Mouse (Mus musculus) hindbrain, embryonic 13.5 days (tissue): ENCODE results near the gene Kat7. TPM values are rescaled to one million over a fixed set of nuclear protein-coding genes. Genes with fewer than 3 reads are reported as not detected.

Experiments used
- ATAC-seq: fragments of 200-750 bp; cut with Nextera tagmentation; 2 replicates; pipeline ENCODE4 v1.8.0; 2017; ENCODE audit warnings: moderate TSS enrichment; ENCODE audit not compliant: low FRiP score
- H3K27ac ChIP-seq: fragments of 300-500 bp; sonication (generic); 2 replicates; pipeline ENCODE4 v1.5.1; 2015; ENCODE audit warnings: inconsistent platforms, mild to moderate bottlenecking, moderate library complexity
- H3K27me3 ChIP-seq: fragments of 300-500 bp; sonication (generic); 2 replicates; pipeline ENCODE4 v1.6.1; 2015; ENCODE audit warnings: mild to moderate bottlenecking, inconsistent platforms
- H3K36me3 ChIP-seq: fragments of 300-500 bp; sonication (generic); 2 replicates; pipeline ENCODE4 v1.6.1; 2015; ENCODE audit warnings: mild to moderate bottlenecking, inconsistent platforms
- H3K4me1 ChIP-seq: fragments of 300-500 bp; sonication (generic); replicated peaks from 2 replicates; pipeline ENCODE4 v1.6.1; 2015; ENCODE audit warnings: inconsistent platforms
- H3K4me2 ChIP-seq: fragments of 300-500 bp; sonication (generic); 2 replicates; pipeline ENCODE4 v1.6.1; 2015; ENCODE audit warnings: inconsistent platforms, mild to moderate bottlenecking, moderate library complexity
- H3K4me3 ChIP-seq: fragments of 300-500 bp; sonication (generic); 2 replicates; pipeline ENCODE4 v1.5.1; 2015; ENCODE audit warnings: mild to moderate bottlenecking, inconsistent platforms
- H3K9ac ChIP-seq: fragments of 300-500 bp; sonication (generic); 2 replicates; pipeline ENCODE4 v1.6.1; 2015; ENCODE audit warnings: mild to moderate bottlenecking, inconsistent platforms
- H3K9me3 ChIP-seq: fragments of 300-500 bp; sonication (generic); 2 replicates; pipeline ENCODE4 v1.6.1; 2016; ENCODE audit warnings: inconsistent platforms
- WGBS: fragments of 180-500 bp; shearing (Covaris S2); methylation state at CpG from one replicate; pipeline ENCODE4 v1.1.7; 2015; 5-methylcytosine and 5-hydroxymethylcytosine counted together
- polyA plus RNA-seq: library from polyadenylated mRNA; unstranded; fragments of >200 nt; fragmentation: Nextera tagmentation; extraction: Ambion mirVana; gene quantifications from 2 replicates; pipeline ENCODE4 v1.2.1, GENCODE M21; 2015

The Kat7 gene
- polyA plus RNA-seq, 1 experiment from 2014 or later: 61.0 TPM

- no peak for ATAC-seq
- WGBS: 89% methylated on average over 3 of the region's 3 CpGs
- Histone ChIP-seq H3K27ac (no peak overlapping the region), H3K9me3 (no peaks in the 10 kb centered on the region), H3K4me1 (no peaks in the 10 kb centered on the region), H3K27me3 (no peaks in the 10 kb centered on the region), H3K9ac (no peak overlapping the region), H3K4me3 (no peak overlapping the region), H3K36me3 (peaks cover 79% of the 10 kb centered on the region), H3K4me2 (no peak overlapping the region)
These were observed 8.3 kb downstream of the Kat7 start for GRCm38 (mm10) chr11:95301772-95302171.

GRCm38 (mm10) chr11:95299886-95300285 is 10.2 kb downstream of the Kat7 start:
- no peak overlapping the region for H3K27ac ChIP-seq
- peaks cover 76% of the 10 kb centered on the region for H3K36me3 ChIP-seq
- no peak overlapping the region for H3K4me2 ChIP-seq
- ATAC-seq: no peak
- 96% methylated on average over 12 of the region's 12 CpGs for WGBS
- no peaks in the 10 kb centered on the region for H3K4me1 ChIP-seq
- no peaks in the 10 kb centered on the region for H3K27me3 ChIP-seq
- H3K9ac ChIP-seq: no peak overlapping the region
- no peaks in the 10 kb centered on the region for H3K9me3 ChIP-seq
- no peak overlapping the region for H3K4me3 ChIP-seq

GRCm38 (mm10) chr11:95298146-95298545 is 11.9 kb downstream of the Kat7 start:
- H3K4me2 ChIP-seq: no peak overlapping the region
- no peaks in the 10 kb centered on the region for H3K4me1 ChIP-seq
- H3K36me3 ChIP-seq: peaks cover 80% of the 10 kb centered on the region
- no peak overlapping the region for H3K9ac ChIP-seq
- no peak overlapping the region for H3K4me3 ChIP-seq
- H3K27me3 ChIP-seq: no peaks in the 10 kb centered on the region
- WGBS: 30% methylated on average over 2 of the region's 2 CpGs
- H3K9me3 ChIP-seq: no peaks in the 10 kb centered on the region
- ATAC-seq: no peak
- no peak overlapping the region for H3K27ac ChIP-seq

- Histone ChIP-seq H3K4me3 (no peak overlapping the region), H3K27me3 (no peaks in the 10 kb centered on the region), H3K27ac (no peak overlapping the region), H3K36me3 (peaks cover 80% of the 10 kb centered on the region), H3K9me3 (no peaks in the 10 kb centered on the region), H3K9ac (no peak overlapping the region), H3K4me1 (no peaks in the 10 kb centered on the region), H3K4me2 (no peak overlapping the region)
- ATAC-seq: no peak
- 93% methylated on average over 13 of the region's 13 CpGs for WGBS
These were observed 14.3 kb downstream of the Kat7 start for GRCm38 (mm10) chr11:95295736-95296135.

GRCm38 (mm10) chr11:95293017-95293624 is 16.9 kb downstream of the Kat7 start:
- WGBS: 92% methylated on average over 8 of the region's 8 CpGs
- no peak for ATAC-seq
- no peak overlapping the region for H3K4me3 ChIP-seq
- no peak overlapping the region for H3K9ac ChIP-seq
- H3K9me3 ChIP-seq: no peaks in the 10 kb centered on the region
- peaks cover 79% of the 10 kb centered on the region for H3K36me3 ChIP-seq
- H3K27me3 ChIP-seq: no peaks in the 10 kb centered on the region
- no peak overlapping the region for H3K27ac ChIP-seq
- no peak overlapping the region for H3K4me2 ChIP-seq
- H3K4me1 ChIP-seq: no peaks in the 10 kb centered on the region

GRCm38 (mm10) chr11:95291998-95292397 is 18.0 kb downstream of the Kat7 start:
- no peak overlapping the region for H3K4me3 ChIP-seq
- no peak for ATAC-seq
- WGBS: 87% methylated on average over 4 of the region's 4 CpGs
- H3K4me2 ChIP-seq: no peak overlapping the region
- no peak overlapping the region for H3K9ac ChIP-seq
- no peaks in the 10 kb centered on the region for H3K4me1 ChIP-seq
- no peaks in the 10 kb centered on the region for H3K9me3 ChIP-seq
- H3K27ac ChIP-seq: no peak overlapping the region
- H3K36me3 ChIP-seq: peaks cover 82% of the 10 kb centered on the region
- H3K27me3 ChIP-seq: no peaks in the 10 kb centered on the region

- Histone ChIP-seq H3K27me3 (no peaks in the 10 kb centered on the region), H3K27ac (no peak overlapping the region), H3K9me3 (no peaks in the 10 kb centered on the region), H3K4me1 (no peaks in the 10 kb centered on the region), H3K36me3 (peaks cover 97% of the 10 kb centered on the region), H3K4me3 (no peak overlapping the region), H3K4me2 (no peak overlapping the region), H3K9ac (no peak overlapping the region)
- ATAC-seq: no peak
- 94% methylated on average over 5 of the region's 5 CpGs for WGBS
These were observed 27.7 kb downstream of the Kat7 start for GRCm38 (mm10) chr11:95282331-95282730.

GRCm38 (mm10) chr11:95279061-95279659 is 30.9 kb downstream of the Kat7 start:
- no peaks in the 10 kb centered on the region for H3K9me3 ChIP-seq
- no peaks in the 10 kb centered on the region for H3K27me3 ChIP-seq
- H3K4me2 ChIP-seq: no peak overlapping the region
- 90% methylated on average over 4 of the region's 4 CpGs for WGBS
- peaks cover 97% of the 10 kb centered on the region for H3K36me3 ChIP-seq
- ATAC-seq: no peak
- no peaks in the 10 kb centered on the region for H3K4me1 ChIP-seq
- H3K9ac ChIP-seq: no peak overlapping the region
- H3K27ac ChIP-seq: no peak overlapping the region
- no peak overlapping the region for H3K4me3 ChIP-seq

- no peak overlapping the region for H3K27ac ChIP-seq
- no peak overlapping the region for H3K4me3 ChIP-seq
- H3K27me3 ChIP-seq: no peaks in the 10 kb centered on the region
- no peak for ATAC-seq
- H3K9me3 ChIP-seq: no peaks in the 10 kb centered on the region
- peaks cover 97% of the 10 kb centered on the region for H3K36me3 ChIP-seq
- WGBS: 96% methylated on average over 6 of the region's 6 CpGs
- H3K4me2 ChIP-seq: no peak overlapping the region
- H3K4me1 ChIP-seq: no peaks in the 10 kb centered on the region
- H3K9ac ChIP-seq: no peak overlapping the region
These were observed 34.0 kb downstream of the Kat7 start for GRCm38 (mm10) chr11:95276056-95276455.

GRCm38 (mm10) chr11:95274613-95275012 is 35.4 kb downstream of the Kat7 start:
- WGBS: 95% methylated on average over 3 of the region's 3 CpGs
- no peak for ATAC-seq
- H3K4me1 ChIP-seq: no peaks in the 10 kb centered on the region
- H3K27ac ChIP-seq: no peak overlapping the region
- H3K4me2 ChIP-seq: no peak overlapping the region
- H3K9me3 ChIP-seq: no peaks in the 10 kb centered on the region
- no peak overlapping the region for H3K4me3 ChIP-seq
- H3K9ac ChIP-seq: no peak overlapping the region
- no peaks in the 10 kb centered on the region for H3K27me3 ChIP-seq
- H3K36me3 ChIP-seq: peaks cover 98% of the 10 kb centered on the region

- WGBS: 84% methylated on average over 5 of the region's 5 CpGs
These were observed 36.4 kb downstream of the Kat7 start for GRCm38 (mm10) chr11:95273661-95274060.

GRCm38 (mm10) chr11:95266540-95267245 is 43.4 kb downstream of the Kat7 start:
- Histone ChIP-seq H3K9me3 (no peaks in the 10 kb centered on the region), H3K27me3 (0 out of 2 replicates have a peak, but pooled peaks cover 3% of the 10 kb centered on the region), H3K36me3 (peaks cover 28% of the 10 kb centered on the region), H3K4me2 (no peak overlapping the region), H3K27ac (no peak overlapping the region), H3K9ac (no peak overlapping the region), H3K4me3 (no peak overlapping the region), H3K4me1 (peaks cover 30% of the 10 kb centered on the region)
- WGBS: 60% methylated on average over 6 of the region's 6 CpGs
- no peak for ATAC-seq

More at GRCm38 (mm10) chr11:95273661-95274060, 36.4 kb downstream of the Kat7 start:
- Histone ChIP-seq H3K27ac (no peak overlapping the region), H3K9ac (no peak overlapping the region), H3K9me3 (no peaks in the 10 kb centered on the region), H3K4me2 (no peak overlapping the region), H3K4me1 (peaks cover under 1% of the 10 kb centered on the region), H3K4me3 (no peak overlapping the region), H3K36me3 (peaks cover 96% of the 10 kb centered on the region), H3K27me3 (no peaks in the 10 kb centered on the region)
- ATAC-seq: no peak
